ENCODE assay signal across 8 mouse cellular contexts in genomic region chr1:163308631-163309030, GRCm38 (mm10). TPM values are rescaled to one million over a fixed set of nuclear protein-coding genes. Genes with fewer than 3 reads are reported as not detected.
DNase-seq lines count a peak whose midpoint lies in the region; ATAC-seq lines count a peak whose summit lies in the region.

No protein-coding gene starts in this region.

- H3K4me1 ChIP-seq in forebrain, embryonic 13.5 days: peaks cover 54% of the 10 kb centered on the region
- H3K4me1 ChIP-seq in stomach, embryonic 14.5 days (ENCODE audit: control insufficient read depth, insufficient read depth, low read length): peaks cover 3% of the 10 kb centered on the region; the same call in 1 of the 2 replicates

- peak overlapping the region; percentile 93 for H3K4me2 ChIP-seq in forebrain, embryonic 13.5 days
- peak overlapping the region; percentile 15; the same call in 1 of the 2 replicates for H3K4me2 ChIP-seq in stomach, embryonic 14.5 days (replicated peaks; ENCODE audit: low read depth, low read length)

- H3K36me3 ChIP-seq in forebrain, embryonic 13.5 days (ENCODE audit: poor library complexity, severe bottlenecking): no peaks in the 10 kb centered on the region
- no peaks in the 10 kb centered on the region for H3K36me3 ChIP-seq in stomach, embryonic 14.5 days (ENCODE audit: control insufficient read depth, insufficient read depth, low read length)

- H3K27me3 ChIP-seq in forebrain, embryonic 13.5 days: peaks cover 48% of the 10 kb centered on the region
- H3K27me3 ChIP-seq in stomach, embryonic 14.5 days (ENCODE audit: control insufficient read depth, insufficient read depth, low read length): peaks cover 23% of the 10 kb centered on the region

- peak overlapping the region; percentile 24 for H3K4me3 ChIP-seq in forebrain, embryonic 13.5 days
- peak overlapping the region; percentile 1; the same call in 1 of the 2 replicates for H3K4me3 ChIP-seq in stomach, embryonic 14.5 days (ENCODE audit: low read depth, low read length)

- 3% methylated on average over 24 of the region's 24 CpGs for WGBS in forebrain, embryonic 13.5 days
- WGBS in stomach, embryonic 14.5 days: 15% methylated on average over 24 of the region's 24 CpGs

- no peaks in the 10 kb centered on the region for H3K9me3 ChIP-seq in forebrain, embryonic 13.5 days (replicated peaks)
- H3K9me3 ChIP-seq in stomach, embryonic 14.5 days (ENCODE audit: control insufficient read depth, low read depth, low read length): no peaks in the 10 kb centered on the region

- DNase-seq in kidney, postnatal 4 days: peak; percentile 25 to 38
- DNase-seq in kidney, adult 18-20 months: no peak
- DNase-seq in liver: peak; percentile 20
- no peak for DNase-seq in right cerebral cortex, postnatal 36 days (ENCODE audit: low spot score in 2 of 2)
- no peak for DNase-seq in thymus, postnatal 0 days (ENCODE audit: low spot score)
- no peak for DNase-seq in frontal cortex, postnatal 25 days (ENCODE audit: low spot score in 2 of 2)

- peak overlapping the region; percentile 41; the same call in 1 of the 2 replicates for H3K9ac ChIP-seq in forebrain, embryonic 13.5 days
- H3K9ac ChIP-seq in stomach, embryonic 14.5 days (replicated peaks; ENCODE audit: low read depth, low read length): no peak overlapping the region

- H3K27ac ChIP-seq in forebrain, embryonic 13.5 days: no peak overlapping the region
- no peak overlapping the region for H3K27ac ChIP-seq in stomach, embryonic 14.5 days (ENCODE audit: low read length)

- no peak for ATAC-seq in forebrain, embryonic 13.5 days
- no peak for ATAC-seq in stomach, embryonic 14.5 days (ENCODE audit: insufficient number of reproducible peaks, insufficient read depth, low FRiP score, low read depth)

RNA-seq across cellular contexts. Expression of gene Prrx1, which starts 4.9 kb away (rescaled TPM):
- 8.6 and 9.1 TPM in 2 replicates for polyA plus RNA-seq in forebrain, embryonic 13.5 days (2015; fragmentation: Nextera tagmentation; extraction: Ambion mirVana)
- polyA plus RNA-seq in stomach, embryonic 14.5 days (2014; fragmentation: Nextera tagmentation; extraction: Ambion mirVana): 7.7 and 8.2 TPM in 2 replicates
- polyA plus RNA-seq in thymus, postnatal 0 days (2015; fragmentation: Nextera tagmentation; extraction: Ambion mirVana): 2.1 and 2.9 TPM in 2 replicates

Comparison
In these comparisons a context has a peak if more than half of its experiments do, and no peak if none do; other contexts are left out.
1. DNase-seq: peak in kidney, postnatal 4 days (2 of 2) and liver (single experiment); none in kidney, adult 18-20 months (single experiment), right cerebral cortex, postnatal 36 days (0 of 2), thymus, postnatal 0 days (single experiment) and frontal cortex, postnatal 25 days (0 of 2).